8 mouse cellular contexts compared by ENCODE assay signal in genomic region chr8:88626940-88627264, GRCm38 (mm10). TPM values are rescaled to one million over a fixed set of nuclear protein-coding genes. Genes with fewer than 3 reads are reported as not detected.
DNase-seq lines count a peak whose midpoint lies in the region; ATAC-seq and TF ChIP-seq lines count a peak whose summit lies in the region.

No protein-coding gene starts in this region.

- no peak for TF ChIP-seq CTCF in ES-Bruce4 (IDR thresholded peaks at IDR 0.05; ENCODE audit: low read depth, low read length)

- H3K9ac ChIP-seq in heart, embryonic 12.5 days: peak overlapping the region; percentile 72
- peak overlapping the region; percentile 70 for H3K9ac ChIP-seq in ES-Bruce4 (ENCODE audit: low read depth, poor library complexity, severe bottlenecking)

- WGBS in heart, embryonic 12.5 days: 9% methylated on average over 19 of the region's 19 CpGs
- 13% methylated on average over 19 of the region's 19 CpGs for WGBS in hindbrain, embryonic 10.5 days
- 11% methylated on average over 19 of the region's 19 CpGs for WGBS in midbrain, embryonic 10.5 days

- TF ChIP-seq POLR2A in ES-Bruce4 (IDR thresholded peaks at IDR 0.05; ENCODE audit: insufficient read depth, low read length): no peak

- peaks cover 62% of the 10 kb centered on the region for H3K27me3 ChIP-seq in heart, embryonic 12.5 days (replicated peaks)
- H3K27me3 ChIP-seq in ES-Bruce4 (ENCODE audit: control insufficient read depth, insufficient read depth, low read length, poor library complexity, severe bottlenecking): peaks cover 2% of the 10 kb centered on the region; the same call in 1 of the 2 replicates
- peaks cover 68% of the 10 kb centered on the region for H3K27me3 ChIP-seq in hindbrain, embryonic 10.5 days (ENCODE audit: insufficient read depth, poor library complexity, severe bottlenecking)
- peaks cover 73% of the 10 kb centered on the region for H3K27me3 ChIP-seq in midbrain, embryonic 10.5 days (ENCODE audit: low read depth, poor library complexity, severe bottlenecking)

- H3K36me3 ChIP-seq in heart, embryonic 12.5 days: no peaks in the 10 kb centered on the region
- no peaks in the 10 kb centered on the region for H3K36me3 ChIP-seq in ES-Bruce4 (ENCODE audit: control insufficient read depth, insufficient read depth, low read length, poor library complexity, severe bottlenecking)
- no peaks in the 10 kb centered on the region for H3K36me3 ChIP-seq in hindbrain, embryonic 10.5 days
- no peaks in the 10 kb centered on the region for H3K36me3 ChIP-seq in midbrain, embryonic 10.5 days

- TF ChIP-seq EP300 in ES-Bruce4 (IDR thresholded peaks at IDR 0.05; ENCODE audit: insufficient read depth, low read depth, low read length): no peak

- H3K9me3 ChIP-seq in heart, embryonic 12.5 days (replicated peaks): no peaks in the 10 kb centered on the region
- peaks cover 5% of the 10 kb centered on the region; the same call in 1 of the 2 replicates for H3K9me3 ChIP-seq in ES-Bruce4 (replicated peaks; ENCODE audit: control insufficient read depth, insufficient read depth, low read length, poor library complexity, severe bottlenecking)
- H3K9me3 ChIP-seq in hindbrain, embryonic 10.5 days: no peaks in the 10 kb centered on the region
- H3K9me3 ChIP-seq in midbrain, embryonic 10.5 days (replicated peaks): no peaks in the 10 kb centered on the region

- ATAC-seq in heart, embryonic 12.5 days (ENCODE audit: insufficient number of reproducible peaks, low FRiP score): no peak

- H3K4me3 ChIP-seq in heart, embryonic 12.5 days: peak overlapping the region; percentile 59
- H3K4me3 ChIP-seq in ES-Bruce4 (ENCODE audit: low read depth, low read length): peak overlapping the region; percentile 67
- peak overlapping the region; percentile 64 for H3K4me3 ChIP-seq in hindbrain, embryonic 10.5 days
- peak overlapping the region; percentile 70 for H3K4me3 ChIP-seq in midbrain, embryonic 10.5 days

- peaks cover 6% of the 10 kb centered on the region; the same call in 1 of the 2 replicates for H3K4me1 ChIP-seq in heart, embryonic 12.5 days (replicated peaks)
- no peaks in the 10 kb centered on the region for H3K4me1 ChIP-seq in ES-Bruce4 (ENCODE audit: control insufficient read depth, insufficient read depth, low read length)
- peaks cover 24% of the 10 kb centered on the region for H3K4me1 ChIP-seq in hindbrain, embryonic 10.5 days (replicated peaks)
- peaks cover 16% of the 10 kb centered on the region for H3K4me1 ChIP-seq in midbrain, embryonic 10.5 days

- H3K27ac ChIP-seq in heart, embryonic 12.5 days (ENCODE audit: poor library complexity, severe bottlenecking): no peak overlapping the region
- H3K27ac ChIP-seq in ES-Bruce4 (ENCODE audit: insufficient read depth, low read length): no peak overlapping the region
- peak overlapping the region; percentile 90 for H3K27ac ChIP-seq in hindbrain, embryonic 10.5 days
- peak overlapping the region; percentile 88 for H3K27ac ChIP-seq in midbrain, embryonic 10.5 days (replicated peaks)

- H3K4me2 ChIP-seq in heart, embryonic 12.5 days: peak overlapping the region; percentile 96

- no peak for DNase-seq in heart, adult 18-20 months
- DNase-seq in hindbrain, embryonic 10.5 days (ENCODE audit: low spot score): no peak
- DNase-seq in midbrain, embryonic 10.5 days (ENCODE audit: low spot score): no peak
- no peak for DNase-seq in spleen, postnatal 36 days (ENCODE audit: low spot score in 2 of 2)
- no peak for DNase-seq in retina, embryonic 14.5 days (ENCODE audit: low spot score)
- DNase-seq in spleen, adult 18-20 months: no peak

RNA-seq across cellular contexts. Expression of gene Snx20, which starts 9.0 kb away (rescaled TPM):
- 1.1 and 1.2 TPM in 2 replicates for polyA plus RNA-seq in heart, embryonic 12.5 days (2016; fragmentation: Nextera tagmentation; extraction: Ambion mirVana)
- total RNA-seq in heart, adult 18-20 months (2021): 1 to 10 TPM; 1.1 to 3.0 TPM
- not detected in 2 replicates for polyA plus RNA-seq in ES-Bruce4 (2011; ENCODE audit: insufficient read depth, insufficient read length, low read depth, missing spikeins)
- polyA plus RNA-seq in hindbrain, embryonic 10.5 days (2016; fragmentation: Nextera tagmentation; extraction: Ambion mirVana): 1.1 and 1.3 TPM in 2 replicates
- polyA plus RNA-seq in midbrain, embryonic 10.5 days (2016; fragmentation: Nextera tagmentation; extraction: Ambion mirVana): 1.2 and 1.3 TPM in 2 replicates

RNA-seq across cellular contexts. Expression of gene Nod2, which starts 20.2 kb away (rescaled TPM):
- polyA plus RNA-seq in heart, embryonic 12.5 days (2016; fragmentation: Nextera tagmentation; extraction: Ambion mirVana): 0.10 and 0.17 TPM in 2 replicates
- total RNA-seq in heart, adult 18-20 months (2021): 1 to 10 TPM; 1.0 to 1.4 TPM
- polyA plus RNA-seq in ES-Bruce4 (2011; ENCODE audit: insufficient read depth, insufficient read length, low read depth, missing spikeins): 0.90 and 1.2 TPM in 2 replicates
- 0.15 and 0.17 TPM in 2 replicates for polyA plus RNA-seq in hindbrain, embryonic 10.5 days (2016; fragmentation: Nextera tagmentation; extraction: Ambion mirVana)
- 0.10 TPM in 2 replicates for polyA plus RNA-seq in midbrain, embryonic 10.5 days (2016; fragmentation: Nextera tagmentation; extraction: Ambion mirVana)

Comparison
In these comparisons a context has a peak if more than half of its experiments do, and no peak if none do; other contexts are left out.
1. H3K27ac ChIP-seq: peak in hindbrain, embryonic 10.5 days (single experiment) and midbrain, embryonic 10.5 days (single experiment); none in heart, embryonic 12.5 days (single experiment) and ES-Bruce4 (single experiment).
2. Peak in every context shown above with its lines, with median percentiles within 50 percentile points of each other: H3K4me3 ChIP-seq.